Comparison of ENCODE assay signal across 8 mouse cellular contexts in the genomic region with DNA sequence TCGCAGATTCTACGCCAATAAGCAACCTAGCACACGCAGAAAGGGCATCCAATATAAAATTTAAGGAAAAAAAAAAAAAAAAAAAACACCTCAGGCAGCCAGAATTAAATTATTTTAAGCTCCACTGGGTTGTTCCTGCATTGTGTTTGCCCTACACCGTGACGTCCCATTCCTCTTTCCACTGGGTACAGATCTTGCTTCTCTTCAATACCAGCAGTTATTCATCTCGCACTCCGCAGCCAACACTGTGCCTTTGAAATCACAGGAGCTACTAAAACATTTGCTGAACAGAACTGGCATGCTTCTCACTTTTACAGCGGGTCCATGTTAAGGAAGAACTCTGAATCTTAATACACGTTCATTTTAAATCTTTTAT. TPM values are rescaled to one million over a fixed set of nuclear protein-coding genes. Genes with fewer than 3 reads are reported as not detected.
DNase-seq lines count a peak whose midpoint lies in the region; ATAC-seq and TF ChIP-seq lines count a peak whose summit lies in the region.

No protein-coding gene starts in this region.

- peaks cover 3% of the 10 kb centered on the region; the same call in 1 of the 2 replicates for H3K4me1 ChIP-seq in spleen, adult 2 months (ENCODE audit: control insufficient read depth, insufficient read depth, insufficient read length)
- H3K4me1 ChIP-seq in midbrain, embryonic 10.5 days: peaks cover 24% of the 10 kb centered on the region

- peaks cover 10% of the 10 kb centered on the region for H3K9me3 ChIP-seq in midbrain, embryonic 10.5 days (replicated peaks)

- DNase-seq in cerebellum, adult 9-11 months: no peak
- no peak for DNase-seq in spleen, adult 2 months (ENCODE audit: low read depth in 1 of 2, low spot score in 2 of 2)
- no peak for DNase-seq in spleen, adult 18-20 months
- peak; percentile 34 for DNase-seq in induced T-regulatory cell, adult 2 months (ENCODE audit: low read depth)
- no peak for DNase-seq in midbrain, embryonic 10.5 days (ENCODE audit: low spot score)
- DNase-seq in c-Kit-positive CD71-positive TER-119-positive erythroid progenitor cells, embryonic 14.5 days (ENCODE audit: low spot score): no peak
- no peak for DNase-seq in ovary, postnatal 10 days (ENCODE audit: low spot score)

- peak overlapping the region; percentile 97; the same call in 1 of the 2 replicates for H3K4me3 ChIP-seq in spleen, adult 2 months (ENCODE audit: extremely low read depth, insufficient read depth, insufficient read length)
- H3K4me3 ChIP-seq in midbrain, embryonic 10.5 days: peak overlapping the region; percentile 73

- H3K27me3 ChIP-seq in spleen, adult 2 months (ENCODE audit: control insufficient read depth, insufficient read depth, low read length): no peaks in the 10 kb centered on the region
- H3K27me3 ChIP-seq in midbrain, embryonic 10.5 days (ENCODE audit: low read depth, poor library complexity, severe bottlenecking): no peaks in the 10 kb centered on the region

- H3K36me3 ChIP-seq in spleen, adult 2 months (ENCODE audit: control insufficient read depth, insufficient read depth, low read length): no peaks in the 10 kb centered on the region
- H3K36me3 ChIP-seq in midbrain, embryonic 10.5 days: no peaks in the 10 kb centered on the region; the same call in 1 of the 2 replicates

- no peak for TF ChIP-seq POLR2A in spleen, adult 2 months (IDR thresholded peaks at IDR 0.05; ENCODE audit: low read depth, low read length)

- peak; percentile 53 for ATAC-seq in cerebellum, adult (ENCODE audit: insufficient number of reproducible peaks, low FRiP score, low TSS enrichment)

- TF ChIP-seq CTCF in spleen, adult 2 months (IDR thresholded peaks at IDR 0.05; ENCODE audit: extremely low read depth, insufficient read depth, insufficient read length, insufficient replicate concordance): no peak

- H3K27ac ChIP-seq in spleen, adult 2 months (ENCODE audit: insufficient read depth, low read length): no peak overlapping the region
- peak overlapping the region; percentile 90 for H3K27ac ChIP-seq in midbrain, embryonic 10.5 days (replicated peaks)

- 22% methylated on average over 9 of the region's 9 CpGs for WGBS in spleen, adult 2 months
- WGBS in midbrain, embryonic 10.5 days: 14% methylated on average over 9 of the region's 9 CpGs

RNA-seq across cellular contexts. Expression of a gene that starts 0.7 kb away (rescaled TPM):
- 2.7 and 2.9 TPM in 2 replicates for polyA plus RNA-seq in spleen, adult 2 months (2012; rRNA removed)
- 45.1 and 46.6 TPM in 2 replicates for polyA plus RNA-seq in midbrain, embryonic 10.5 days (2016; fragmentation: Nextera tagmentation; extraction: Ambion mirVana)

RNA-seq across cellular contexts. Expression of a gene that starts 39.7 kb away (rescaled TPM):
- 0.02 TPM in 2 replicates for polyA plus RNA-seq in spleen, adult 2 months (2012; rRNA removed)
- polyA plus RNA-seq in midbrain, embryonic 10.5 days (2016; fragmentation: Nextera tagmentation; extraction: Ambion mirVana): 2.4 and 2.8 TPM in 2 replicates

Comparison
In these comparisons a context has a peak if more than half of its experiments do, and no peak if none do; other contexts are left out.
1. RNA of a gene that starts 0.7 kb away (polyA plus RNA-seq): 45.1 to 46.6 TPM in midbrain, embryonic 10.5 days; 2.7 to 2.9 TPM in spleen, adult 2 months; every median in the first group is over 10 times any median in the second.